Mouse (Mus musculus) heart, postnatal 0 days (tissue): ENCODE measurements around the gene Ccdc61. TPM values are rescaled to one million over a fixed set of nuclear protein-coding genes. Genes with fewer than 3 reads are reported as not detected.

Source experiments
- ATAC-seq: fragments of 200-750 bp; cut with Nextera tagmentation; 2 replicates; pipeline ENCODE4 v1.8.0; 2017; ENCODE audit warnings: low read depth, moderate number of reproducible peaks, moderate library complexity; ENCODE audit not compliant: insufficient read depth
- DNase-seq: peaks from one replicate; pipeline ENCODE4 v3.0.0-alpha.2; 2016; ENCODE audit warnings: low spot score
- H3K27ac ChIP-seq: fragments of 300-500 bp; sonication (generic); 2 replicates; pipeline ENCODE4 v1.5.1; 2014; ENCODE audit warnings: low read depth, mild to moderate bottlenecking
- H3K27me3 ChIP-seq: fragments of 300-500 bp; sonication (generic); 2 replicates; pipeline ENCODE4 v1.6.1; 2014; ENCODE audit warnings: low read length, mixed read lengths; ENCODE audit not compliant: control insufficient read depth, insufficient read depth
- H3K36me3 ChIP-seq: fragments of 300-500 bp; sonication (generic); replicated peaks from 2 replicates; pipeline ENCODE4 v1.6.1; 2014; ENCODE audit warnings: low read length, mixed read lengths; ENCODE audit not compliant: control insufficient read depth, insufficient read depth
- H3K4me1 ChIP-seq: fragments of 300-500 bp; sonication (generic); 2 replicates; pipeline ENCODE4 v1.6.1; 2014; ENCODE audit warnings: antibody characterized with exemption; ENCODE audit not compliant: control insufficient read depth, insufficient read depth
- H3K4me2 ChIP-seq: fragments of 300-500 bp; sonication (generic); 2 replicates; pipeline ENCODE4 v1.6.1; 2014; ENCODE audit warnings: low read depth, mild to moderate bottlenecking, low read length, moderate library complexity
- H3K4me3 ChIP-seq: fragments of 300-500 bp; sonication (generic); 2 replicates; pipeline ENCODE4 v1.5.1; 2014; ENCODE audit warnings: low read depth, low read length
- H3K9ac ChIP-seq: fragments of 300-500 bp; sonication (generic); replicated peaks from 2 replicates; pipeline ENCODE4 v1.6.1; 2014; ENCODE audit warnings: low read depth, low read length, mixed read lengths
- H3K9me3 ChIP-seq: fragments of 300-500 bp; sonication (generic); replicated peaks from 2 replicates; pipeline ENCODE4 v1.6.1; 2016; ENCODE audit warnings: low read length; ENCODE audit not compliant: control insufficient read depth
- CTCF ChIP-seq: IDR thresholded peaks from 2 replicates; pipeline ENCODE4 v1.5.1; 2016; ENCODE audit warnings: antibody characterized with exemption, control low read depth, low read depth
- EP300 ChIP-seq: IDR thresholded peaks from 2 replicates; pipeline ENCODE4 v1.6.1; 2016; ENCODE audit warnings: antibody characterized with exemption, low read depth
- WGBS: fragments of 180-500 bp; shearing (Covaris S2); extraction: QIAGEN DNeasy Blood & Tissue Kit; methylation state at CpG from one replicate; pipeline ENCODE4 v1.1.7; 2014; 5-methylcytosine and 5-hydroxymethylcytosine counted together
- polyA plus RNA-seq: library from polyadenylated mRNA; unstranded; fragments of >200 nt; fragmentation: Nextera tagmentation; extraction: Ambion mirVana; gene quantifications from 2 replicates; pipeline ENCODE4 v1.2.1, GENCODE M21; 2015
- total RNA-seq: library from RNA; depleted of rRNA; stranded (reverse); fragments of >200 nt; gene quantifications from 2 replicates; pipeline ENCODE4 v1.2.3, GENCODE M21; 2014; ENCODE audit warnings: low replicate concordance; rRNA removed

Gene Ccdc61
- total RNA-seq (26.9 and 30.9 TPM in 2 replicates), polyA plus RNA-seq (12.7 and 15.5 TPM in 2 replicates)

DNA sequence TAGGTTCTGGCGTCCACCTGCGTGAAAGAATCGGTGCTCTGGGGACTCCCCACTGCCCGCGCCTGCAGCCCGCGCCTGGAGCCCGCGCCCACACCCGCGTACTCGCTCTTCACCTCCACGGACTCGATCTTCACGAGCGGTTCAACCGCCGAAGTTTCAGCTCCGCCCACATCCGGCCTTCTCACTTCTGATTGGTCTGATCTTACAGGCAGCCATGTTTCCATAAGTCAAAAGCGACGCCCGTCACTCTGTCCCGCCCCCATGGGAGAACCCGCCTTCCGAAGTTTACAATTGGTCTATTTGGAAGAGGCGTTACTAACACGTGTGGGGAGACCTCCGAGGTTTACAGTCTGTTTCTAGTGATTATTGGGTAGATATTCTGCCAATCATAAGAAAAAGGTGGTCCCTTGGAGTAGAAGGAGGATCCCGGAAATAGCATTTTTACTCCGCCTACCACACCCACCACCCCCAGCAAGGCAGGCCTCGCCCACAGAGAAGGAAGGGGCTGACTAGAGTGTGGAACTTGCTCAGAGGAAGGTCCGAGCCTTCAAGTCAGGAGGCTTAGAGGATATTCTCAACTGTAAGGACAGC lies at the start of gene Ccdc61:
Ccdc61 (minus strand) TSS at position 175 of the 591 bp plus-strand sequence.
- TF ChIP-seq CTCF (no peak), EP300 (peak; percentile 75)
- WGBS, result 0% methylated on average over 33 of the region's 33 CpGs
- Histone ChIP-seq H3K9ac (peak within 1 kb of the TSS; percentile 57), H3K36me3 (0 out of 2 replicates have a peak, but pooled peaks cover 5% of the 10 kb centered on the region), H3K4me1 (peaks cover 11% of the 10 kb centered on the region; the same call in 1 of the 2 replicates), H3K4me2 (peak within 1 kb of the TSS; percentile 67), H3K27ac (no peak within 1 kb of the TSS), H3K9me3 (no peaks in the 10 kb centered on the region), H3K4me3 (peak within 1 kb of the TSS; percentile 78), H3K27me3 (no peaks in the 10 kb centered on the region)
- peak; percentile 99 for DNase-seq
- ATAC-seq, result peak; percentile 99

DNA sequence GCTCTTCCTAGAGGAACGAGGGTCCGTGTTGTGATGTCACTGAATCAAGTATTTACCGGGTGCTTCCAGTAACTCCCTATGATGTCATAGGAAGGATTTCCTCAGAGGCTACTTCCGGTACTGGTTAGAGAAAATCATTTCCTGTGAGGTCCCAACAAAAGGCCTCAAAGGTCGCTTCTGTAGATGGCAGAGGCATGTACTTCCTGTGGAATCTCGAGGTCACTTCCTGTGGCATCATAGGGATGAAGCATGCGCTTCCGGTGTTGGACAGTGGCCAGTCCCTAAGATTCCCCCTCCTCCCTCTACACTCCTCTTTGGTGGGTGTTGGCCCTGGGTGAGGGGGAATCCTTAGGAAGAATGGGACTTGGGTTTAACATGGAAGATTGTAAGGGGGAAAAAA lies 49.2 kb upstream of the Ccdc61 start:
- H3K27ac ChIP-seq, result peak overlapping the region; percentile 67
- TF ChIP-seq EP300 (peak; percentile 82), CTCF (no peak)
- no peaks in the 10 kb centered on the region for H3K9me3 ChIP-seq
- no peak overlapping the region for H3K4me3 ChIP-seq
- peaks cover 8% of the 10 kb centered on the region; the same call in 1 of the 2 replicates for H3K4me1 ChIP-seq
- DNase-seq (peak; percentile 49), ATAC-seq (peak; percentile 37)
- peaks cover 53% of the 10 kb centered on the region for H3K27me3 ChIP-seq
- no peaks in the 10 kb centered on the region for H3K36me3 ChIP-seq
- no peak overlapping the region for H3K4me2 ChIP-seq
- WGBS, result 41% methylated on average over 8 of the region's 8 CpGs
- H3K9ac ChIP-seq, result no peak overlapping the region

DNA sequence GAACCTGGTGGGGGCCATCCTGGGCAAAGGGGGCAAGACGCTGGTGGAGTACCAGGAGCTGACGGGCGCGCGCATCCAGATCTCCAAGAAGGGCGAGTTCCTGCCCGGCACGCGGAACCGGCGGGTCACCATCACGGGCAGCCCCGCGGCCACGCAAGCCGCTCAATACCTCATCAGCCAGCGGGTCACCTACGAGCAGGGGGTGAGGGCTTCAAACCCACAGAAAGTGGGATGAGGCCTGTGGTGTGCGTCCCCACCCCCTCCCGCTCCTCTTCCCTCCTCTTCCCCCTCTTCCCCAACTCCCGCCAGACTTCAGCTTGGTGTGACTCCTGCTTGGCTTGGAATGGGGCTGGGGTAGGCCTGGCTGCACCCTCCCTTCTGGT lies 48.2 kb upstream of the Ccdc61 start:
- peak overlapping the region; percentile 12; the same call in 1 of the 2 replicates for H3K27ac ChIP-seq
- H3K4me3 ChIP-seq, result peak overlapping the region; percentile 60
- peak overlapping the region; percentile 46; the same call in 1 of the 2 replicates for H3K9ac ChIP-seq
- ATAC-seq (peak; percentile 10; the same call in 1 of the 2 replicates), DNase-seq (no peak)
- H3K36me3 ChIP-seq, result no peaks in the 10 kb centered on the region
- peaks cover 8% of the 10 kb centered on the region; the same call in 1 of the 2 replicates for H3K4me1 ChIP-seq
- 3% methylated on average over 21 of the region's 21 CpGs for WGBS
- H3K4me2 ChIP-seq, result peak overlapping the region; percentile 92
- peaks cover 42% of the 10 kb centered on the region for H3K27me3 ChIP-seq
- no peaks in the 10 kb centered on the region for H3K9me3 ChIP-seq
- TF ChIP-seq EP300, result no peak
- TF ChIP-seq CTCF, result no peak

DNA sequence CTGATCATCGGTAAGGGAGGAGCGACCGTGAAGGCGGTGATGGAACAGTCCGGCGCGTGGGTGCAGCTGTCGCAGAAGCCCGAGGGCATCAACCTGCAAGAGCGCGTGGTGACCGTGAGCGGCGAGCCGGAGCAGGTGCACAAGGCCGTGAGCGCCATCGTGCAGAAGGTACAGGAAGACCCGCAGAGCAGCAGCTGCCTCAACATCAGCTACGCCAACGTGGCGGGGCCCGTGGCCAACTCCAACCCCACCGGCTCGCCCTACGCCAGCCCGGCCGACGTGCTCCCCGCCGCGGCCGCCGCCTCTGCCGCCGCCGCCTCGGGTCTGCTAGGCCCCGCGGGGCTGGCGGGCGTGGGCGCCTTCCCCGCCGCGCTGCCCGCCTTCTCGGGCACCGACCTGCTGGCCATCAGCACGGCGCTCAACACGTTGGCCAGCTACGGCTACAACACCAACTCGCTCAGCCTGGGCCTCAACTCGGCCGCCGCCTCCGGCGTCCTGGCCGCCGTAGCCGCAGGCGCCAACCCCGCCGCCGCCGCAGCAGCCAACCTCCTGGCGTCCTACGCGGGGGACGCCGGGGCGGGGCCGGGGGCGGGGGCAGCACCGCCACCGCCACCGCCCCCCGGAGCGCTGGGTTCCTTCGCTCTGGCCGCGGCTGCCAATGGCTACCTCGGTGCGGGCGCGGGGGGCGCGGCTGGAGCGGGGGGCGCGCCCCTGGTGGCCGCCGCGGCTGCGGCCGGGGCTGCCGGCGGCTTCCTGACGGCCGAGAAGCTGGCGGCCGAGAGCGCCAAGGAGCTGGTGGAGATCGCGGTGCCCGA lies 47.6 kb upstream of the Ccdc61 start:
- peaks cover 36% of the 10 kb centered on the region for H3K27me3 ChIP-seq
- no peaks in the 10 kb centered on the region for H3K9me3 ChIP-seq
- WGBS, result under 1% methylated on average over 93 of the region's 107 CpGs
- no peaks in the 10 kb centered on the region for H3K36me3 ChIP-seq
- H3K4me1 ChIP-seq, result peaks cover 8% of the 10 kb centered on the region; the same call in 1 of the 2 replicates
- peak; percentile 61 for DNase-seq
- peak overlapping the region; percentile 92 for H3K4me2 ChIP-seq
- H3K27ac ChIP-seq, result peak overlapping the region; percentile 12; the same call in 1 of the 2 replicates
- H3K9ac ChIP-seq, result peak overlapping the region; percentile 46; the same call in 1 of the 2 replicates
- no peak for TF ChIP-seq EP300
- TF ChIP-seq CTCF, result no peak
- peak overlapping the region; percentile 60 for H3K4me3 ChIP-seq
- peak; percentile 77 for ATAC-seq

DNA sequence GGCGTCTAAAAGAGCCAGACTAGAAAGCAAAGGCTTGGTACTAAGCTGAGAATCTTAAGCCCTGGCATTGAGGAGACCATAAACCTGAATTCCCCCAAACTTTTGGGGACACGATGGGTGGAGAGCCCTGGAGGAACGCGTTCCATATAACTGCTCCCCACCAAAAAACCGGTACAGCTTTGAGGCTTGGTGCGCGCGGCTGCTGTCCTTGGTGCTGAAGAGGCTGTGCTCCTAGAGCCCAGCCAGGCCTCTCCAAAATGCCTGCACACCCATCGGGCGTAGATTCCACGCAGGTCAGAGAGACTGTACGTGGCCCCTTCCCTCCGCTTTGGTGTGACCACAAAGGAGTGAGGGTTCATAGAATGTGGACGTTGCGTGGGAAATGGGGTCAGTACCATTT lies 41.2 kb upstream of the Ccdc61 start:
- no peak overlapping the region for H3K27ac ChIP-seq
- no peak for DNase-seq
- no peak for ATAC-seq
- H3K9me3 ChIP-seq, result no peaks in the 10 kb centered on the region
- 0 out of 2 replicates have a peak, but pooled peaks cover 8% of the 10 kb centered on the region for H3K27me3 ChIP-seq
- no peaks in the 10 kb centered on the region; the same call in 1 of the 2 replicates for H3K4me1 ChIP-seq
- TF ChIP-seq CTCF (no peak), EP300 (no peak)
- H3K4me2 ChIP-seq, result no peak overlapping the region
- no peak overlapping the region for H3K9ac ChIP-seq
- 13% methylated on average over 15 of the region's 15 CpGs for WGBS
- H3K36me3 ChIP-seq, result no peaks in the 10 kb centered on the region
- H3K4me3 ChIP-seq, result no peak overlapping the region
